Mouse (Mus musculus): Measurements from ENCODE around the gene Gm3045.
A peak's percentile ranks its signal among the peaks of the same experiment; 100 is the strongest.

The Gm3045 gene

GRCm38 (mm10) chr13:56426365-56426764, at the start of gene Gm3045:
Gene Gm3045, plus strand, starts transcription at chr13:56426594.
- no peak for DNase-seq (ENCODE audit: low read depth, low spot score)

DNA sequence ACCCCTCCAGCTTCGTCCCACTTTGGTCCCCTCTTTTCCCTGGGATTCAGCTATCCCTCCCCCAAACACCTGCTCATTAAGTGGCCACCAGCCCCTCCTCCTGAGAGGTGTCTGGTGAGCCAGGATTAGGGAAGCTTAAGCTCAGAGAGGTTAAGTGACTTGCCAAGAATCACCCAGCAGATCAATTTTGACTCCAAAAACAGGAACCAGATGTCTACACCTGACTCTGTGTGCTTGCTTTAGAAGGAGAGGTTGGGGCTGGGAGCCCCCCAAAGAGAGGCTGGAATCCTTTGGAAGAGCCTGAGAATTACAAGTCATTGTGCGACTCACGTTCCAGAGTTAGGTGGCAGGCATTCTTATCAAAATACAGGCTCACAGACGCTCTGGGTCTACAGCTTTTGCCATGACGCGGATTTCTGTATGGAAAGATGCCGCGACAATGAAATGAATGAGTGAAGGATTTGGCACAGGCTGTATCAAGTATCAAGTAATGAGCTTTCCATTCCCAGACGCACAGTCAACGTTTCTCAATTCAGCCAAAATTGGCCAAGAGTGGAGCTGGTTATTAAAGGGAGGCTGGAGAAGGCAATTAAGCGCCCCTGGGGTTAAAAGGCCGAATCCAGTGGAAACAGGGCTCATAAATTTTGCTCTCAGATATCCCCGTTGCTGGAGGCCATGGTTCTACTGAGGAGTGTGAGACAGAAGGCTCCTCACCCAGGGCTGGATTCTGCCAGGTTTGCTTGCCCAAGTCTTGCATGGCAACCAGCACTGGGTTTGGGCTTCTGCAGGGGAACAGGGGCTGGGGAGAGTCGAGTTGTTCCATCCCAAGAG, 45.3 kb upstream of the Gm3045 start:
- no peak for DNase-seq (ENCODE audit: low read depth, low spot score)

GRCm38 (mm10) chr13:56383406-56383805, 43.0 kb upstream of the Gm3045 start:
- peak; percentile 77 for DNase-seq (ENCODE audit: low read depth, low spot score)

- no peak for DNase-seq (ENCODE audit: low read depth, low spot score)
Observed at GRCm38 (mm10) chr13:56386411-56386810, 40.0 kb upstream of the Gm3045 start.

GRCm38 (mm10) chr13:56387374-56387773, 39.0 kb upstream of the Gm3045 start:
- peak; percentile 38 for DNase-seq (ENCODE audit: low read depth, low spot score)

- no peak for DNase-seq (ENCODE audit: low read depth, low spot score)
Observed at GRCm38 (mm10) chr13:56388042-56388441, 38.4 kb upstream of the Gm3045 start.

DNA sequence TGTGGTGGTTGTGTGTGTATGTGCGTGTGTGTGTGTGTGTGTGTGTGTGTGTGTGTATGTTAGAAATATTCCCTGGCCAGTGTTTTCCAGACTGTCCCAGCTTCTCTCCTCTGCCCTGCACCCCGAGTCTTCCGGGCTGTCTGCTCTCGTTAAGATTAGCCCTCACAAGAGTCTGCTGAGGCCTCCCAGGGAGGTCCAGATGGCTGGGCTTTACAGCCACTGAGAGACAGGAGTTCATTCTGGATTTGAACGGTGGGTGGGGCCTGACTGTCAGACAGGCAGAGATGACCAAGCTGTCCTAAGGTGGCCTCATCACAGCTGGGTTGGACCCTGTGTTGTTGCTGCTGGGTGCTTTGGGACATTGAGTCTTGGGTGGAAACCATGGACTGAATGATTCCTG, 28.8 kb upstream of the Gm3045 start:
- DNase-seq (ENCODE audit: low read depth, low spot score) = peak; percentile 44

DNA sequence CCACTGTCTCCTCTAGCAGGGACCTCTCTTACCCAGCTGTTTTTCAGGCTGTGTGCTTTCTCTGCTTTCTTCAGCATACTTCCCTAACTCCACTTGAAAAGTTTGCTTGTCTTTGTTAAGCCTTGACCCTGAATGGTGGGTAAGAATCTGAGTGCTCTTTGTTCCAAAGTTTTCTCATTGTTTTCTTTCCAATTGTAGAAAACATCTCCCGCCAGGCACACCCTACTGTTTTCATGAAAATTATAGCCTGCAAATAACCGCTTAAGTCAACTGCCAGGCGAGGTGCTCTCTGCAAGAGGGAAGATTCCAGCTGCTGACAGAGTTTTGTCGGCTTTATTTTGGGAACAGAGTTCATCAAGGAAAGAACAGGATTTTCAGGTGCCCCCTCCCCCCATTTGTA, 25.2 kb upstream of the Gm3045 start:
- DNase-seq (ENCODE audit: low read depth, low spot score) = no peak

DNA sequence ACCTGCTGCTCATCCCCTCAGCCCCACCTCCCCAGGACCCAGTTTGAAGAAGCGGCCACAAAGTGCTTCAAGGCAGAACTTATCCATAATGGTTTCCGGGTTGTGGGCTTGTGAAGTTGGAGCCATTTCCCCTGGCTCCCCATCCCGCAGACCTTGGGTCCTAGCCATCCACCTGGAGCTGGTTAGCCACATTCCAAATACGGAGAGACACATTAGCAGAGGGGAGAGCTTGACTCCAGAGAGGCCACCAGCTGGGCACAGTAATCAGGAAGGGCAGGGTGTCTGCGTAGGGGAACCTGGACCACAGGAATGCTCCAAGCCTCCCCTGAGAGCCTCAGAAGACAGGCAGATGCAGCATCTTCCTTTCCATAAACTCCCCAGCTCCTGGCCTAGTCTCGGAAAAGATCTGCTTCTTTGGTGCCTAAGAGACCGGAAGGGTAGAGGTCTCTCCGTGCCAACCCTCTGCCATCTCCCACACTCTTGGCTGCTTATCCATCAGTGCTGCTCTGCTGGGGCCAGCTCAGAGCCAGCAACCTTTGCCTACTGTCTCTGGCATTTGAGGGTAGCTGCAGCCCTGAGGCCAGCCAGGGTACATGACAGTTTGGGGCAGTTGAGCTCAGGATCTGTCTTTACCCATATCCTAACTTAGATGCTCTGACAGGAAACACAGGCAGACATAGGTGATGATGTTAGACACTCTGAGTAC, 22.9 kb upstream of the Gm3045 start:
- peak; percentile 33 for DNase-seq (ENCODE audit: low read depth, low spot score)

GRCm38 (mm10) chr13:56404511-56405140, 21.8 kb upstream of the Gm3045 start:
- no peak for DNase-seq (ENCODE audit: low read depth, low spot score)

DNA sequence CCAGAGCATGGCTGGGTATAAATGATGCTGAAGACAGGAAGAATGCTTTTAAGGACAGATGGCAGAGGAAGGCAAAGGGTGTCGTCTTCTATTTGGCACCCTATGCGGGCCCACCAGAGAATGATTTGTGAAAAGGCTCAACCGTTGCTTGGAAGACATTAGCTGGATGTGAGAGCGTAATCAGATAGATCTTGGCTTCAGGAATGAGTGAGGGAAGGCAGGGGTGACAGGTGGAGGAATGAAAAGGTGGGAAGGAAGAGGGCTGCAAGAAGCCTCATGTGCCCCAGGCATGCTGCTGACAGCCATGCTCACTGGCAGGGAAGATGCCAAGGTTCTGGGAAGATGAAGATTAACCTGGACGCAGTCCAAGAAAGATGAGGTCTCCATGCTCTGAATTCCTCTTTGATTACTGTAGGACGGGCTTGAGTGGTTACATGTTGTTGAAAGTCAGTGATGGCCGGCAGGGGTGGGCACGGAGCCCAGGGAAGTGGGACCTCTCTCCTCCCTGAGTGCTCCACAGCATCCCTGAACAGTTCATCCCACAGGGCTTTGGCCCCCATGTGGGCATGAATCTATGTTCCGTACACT, 14.0 kb upstream of the Gm3045 start:
- no peak for DNase-seq (ENCODE audit: low read depth, low spot score)

DNA sequence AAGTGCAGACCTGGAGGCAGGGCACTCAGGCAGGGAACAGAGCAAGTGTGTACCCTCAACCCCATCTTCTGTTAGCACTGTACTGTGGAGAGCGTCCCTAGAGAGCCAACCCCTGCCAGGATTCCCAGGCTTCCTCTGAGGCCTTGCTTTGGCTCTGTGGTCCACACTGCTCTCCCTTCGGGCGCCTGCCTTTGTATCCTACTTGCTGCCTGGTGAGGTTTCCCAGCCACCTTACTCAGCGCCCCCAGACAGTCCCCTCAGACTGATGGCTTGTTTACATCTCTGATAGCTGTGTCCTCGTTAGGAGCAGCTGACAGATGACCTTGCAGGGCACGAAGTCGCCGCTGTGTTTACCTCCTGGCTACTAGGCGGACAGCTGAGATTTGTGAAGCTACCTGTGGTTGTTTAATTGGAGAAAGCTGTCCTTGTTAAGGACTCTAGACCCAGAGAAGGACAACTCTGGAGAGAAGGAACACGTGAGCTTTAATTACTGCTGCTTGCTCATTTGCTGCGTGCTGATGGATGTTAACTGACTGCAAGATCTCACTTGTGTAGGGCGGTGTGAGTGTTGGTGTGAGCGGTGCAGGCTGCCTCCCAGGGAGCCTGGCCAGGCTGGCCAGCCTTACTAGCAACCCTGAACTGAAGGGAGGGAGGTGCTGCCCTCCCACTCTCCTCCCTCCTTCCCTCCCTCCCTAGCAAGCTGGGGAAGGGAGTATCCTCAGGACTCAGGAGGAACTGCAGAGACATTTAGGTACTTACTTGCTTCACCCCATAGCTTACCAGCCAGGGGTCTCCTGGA, 7.5 kb upstream of the Gm3045 start:
- no peak for DNase-seq (ENCODE audit: low read depth, low spot score)

- DNase-seq (ENCODE audit: low read depth, low spot score) = no peak
Observed at GRCm38 (mm10) chr13:56419538-56419937, 6.9 kb upstream of the Gm3045 start.

DNA sequence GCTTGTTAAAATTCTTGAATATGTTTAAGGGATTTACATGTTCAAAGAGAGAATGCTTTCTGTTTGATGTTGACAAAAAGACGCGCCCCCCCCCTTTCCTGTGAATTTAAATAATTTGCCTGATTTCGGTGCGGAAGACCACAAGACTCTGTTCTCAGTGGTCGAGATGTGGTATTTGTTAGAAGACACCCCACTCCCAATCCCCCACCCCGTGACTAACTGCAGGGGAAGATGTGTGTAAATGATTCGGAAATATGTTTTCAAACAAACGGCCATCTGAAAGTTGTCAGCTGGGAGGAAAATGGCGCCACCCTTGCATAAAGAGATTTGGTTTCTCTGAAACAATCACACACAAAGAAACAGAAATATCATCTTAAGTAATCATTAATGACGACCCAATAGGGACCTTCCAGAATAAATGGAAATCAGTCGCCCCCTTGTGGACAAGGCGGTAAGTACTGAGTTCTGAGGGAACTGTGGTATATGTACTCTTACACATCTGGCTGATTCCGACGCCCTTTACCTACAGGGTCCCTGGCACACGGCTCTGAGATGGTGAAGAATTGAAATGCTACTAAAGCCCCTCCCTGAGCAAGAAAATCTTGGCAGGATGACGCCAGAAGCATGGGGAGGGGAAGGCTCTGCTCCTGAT, 4.2 kb upstream of the Gm3045 start:
- DNase-seq (ENCODE audit: low read depth, low spot score) = peak; percentile 50

- no peak for DNase-seq (ENCODE audit: low read depth, low spot score)
Observed at GRCm38 (mm10) chr13:56425931-56426330, 463 bp upstream of the Gm3045 start.

GRCm38 (mm10) chr13:56428724-56429500, 2.5 kb downstream of the Gm3045 start:
- DNase-seq (ENCODE audit: low read depth, low spot score) = peak; percentile 52

- no peak for DNase-seq (ENCODE audit: low read depth, low spot score)
Observed at GRCm38 (mm10) chr13:56432496-56432895, 6.1 kb downstream of the Gm3045 start.

DNA sequence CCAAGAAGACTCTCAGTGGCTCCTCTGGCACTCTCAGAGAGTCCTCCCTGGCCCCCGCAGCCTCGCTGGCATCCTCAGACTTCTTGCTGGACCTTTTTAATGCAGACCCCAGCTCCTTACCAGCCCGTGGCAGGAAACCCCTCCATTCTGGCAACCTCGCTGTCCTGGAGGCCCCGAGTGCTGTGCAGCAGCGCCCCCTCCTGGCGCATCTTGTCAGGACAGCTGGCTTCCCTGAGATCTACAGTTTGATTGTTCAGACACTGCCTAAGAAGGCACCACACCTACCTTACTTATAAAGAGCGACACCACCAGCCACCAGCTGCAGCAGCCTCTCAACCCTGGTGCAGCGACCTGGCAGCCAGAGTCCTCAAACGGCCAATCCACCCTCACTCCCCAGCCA, 7.1 kb downstream of the Gm3045 start:
- DNase-seq (ENCODE audit: low read depth, low spot score) = no peak

- DNase-seq (ENCODE audit: low read depth, low spot score) = peak; percentile 19
Observed at GRCm38 (mm10) chr13:56434311-56434751, 7.9 kb downstream of the Gm3045 start.
